Mouse (Mus musculus): ENCODE results near the gene Atp6v1a. TPM values are rescaled to one million over a fixed set of nuclear protein-coding genes. Genes with fewer than 3 reads are reported as not detected.

Gene Atp6v1a
- 10 to 100 TPM; 16.2 to 27.1 (median 22.1) TPM for total RNA-seq (2022)

- peak; percentile 82 to 85 for DNase-seq (ENCODE audit: low spot score in 2 of 2)
Observed at GRCm38 (mm10) chr16:44139536-44140185, at the start of gene Atp6v1a, which contains the start of gene Naa50. Gene Atp6v1a (minus strand): TSS chr16:44139705. Gene Naa50 (plus strand): TSS chr16:44139830.

GRCm38 (mm10) chr16:44188766-44189165 is 49.3 kb upstream of the Atp6v1a start:
- DNase-seq (ENCODE audit: low spot score in 2 of 2): no peak

- no peak for DNase-seq (ENCODE audit: low spot score in 2 of 2)
Observed at GRCm38 (mm10) chr16:44187172-44187571, 47.7 kb upstream of the Atp6v1a start.

- DNase-seq (ENCODE audit: low spot score in 2 of 2): no peak
Observed at GRCm38 (mm10) chr16:44184769-44185168, 45.3 kb upstream of the Atp6v1a start.

- DNase-seq (ENCODE audit: low spot score in 2 of 2): no peak
Observed at GRCm38 (mm10) chr16:44182597-44182996, 43.1 kb upstream of the Atp6v1a start.

- no peak for DNase-seq (ENCODE audit: low spot score in 2 of 2)
Observed at GRCm38 (mm10) chr16:44178555-44178954, 39.0 kb upstream of the Atp6v1a start.

GRCm38 (mm10) chr16:44176511-44176910 is 37.0 kb upstream of the Atp6v1a start:
- no peak for DNase-seq (ENCODE audit: low spot score in 2 of 2)

- DNase-seq (ENCODE audit: low spot score in 2 of 2): no peak
Observed at GRCm38 (mm10) chr16:44175001-44175400, 35.5 kb upstream of the Atp6v1a start.

GRCm38 (mm10) chr16:44173966-44174530 is 34.5 kb upstream of the Atp6v1a start:
- DNase-seq (ENCODE audit: low spot score in 2 of 2): no peak

- peak; percentile 33 to 49 for DNase-seq (ENCODE audit: low spot score in 2 of 2)
Observed at GRCm38 (mm10) chr16:44173155-44173941, 33.8 kb upstream of the Atp6v1a start, which contains the start of gene Usf3. Gene Usf3 (plus strand): TSS chr16:44173246.

- DNase-seq (ENCODE audit: low spot score in 2 of 2): peak; percentile 98
Observed at GRCm38 (mm10) chr16:44172297-44173154, 33.0 kb upstream of the Atp6v1a start.

- DNase-seq (ENCODE audit: low spot score in 2 of 2): no peak
Observed at GRCm38 (mm10) chr16:44168990-44169389, 29.5 kb upstream of the Atp6v1a start.

- DNase-seq (ENCODE audit: low spot score in 2 of 2): no peak
Observed at GRCm38 (mm10) chr16:44165182-44165581, 25.7 kb upstream of the Atp6v1a start.

- no peak for DNase-seq (ENCODE audit: low spot score in 2 of 2)
Observed at GRCm38 (mm10) chr16:44163831-44164230, 24.3 kb upstream of the Atp6v1a start.

GRCm38 (mm10) chr16:44159325-44159724 is 19.8 kb upstream of the Atp6v1a start:
- no peak for DNase-seq (ENCODE audit: low spot score in 2 of 2)

GRCm38 (mm10) chr16:44154497-44155057 is 15.1 kb upstream of the Atp6v1a start:
- DNase-seq (ENCODE audit: low spot score in 2 of 2): no peak

GRCm38 (mm10) chr16:44149002-44149767 is 9.7 kb upstream of the Atp6v1a start:
- DNase-seq (ENCODE audit: low spot score in 2 of 2): no peak

GRCm38 (mm10) chr16:44141483-44141882 is 2.0 kb upstream of the Atp6v1a start:
- peak in 1 of 2 experiments; percentile 28 for DNase-seq (ENCODE audit: low spot score in 2 of 2)

- DNase-seq (ENCODE audit: low spot score in 2 of 2): peak; percentile 71 to 78
Observed at GRCm38 (mm10) chr16:44140186-44140787, 782 bp upstream of the Atp6v1a start.
